Mouse (Mus musculus): ENCODE measurements at regions not wholly inside any gene's neighbourhood (a gene's known extent, or its start where the extent isn't known, plus 50 kb on each side); places are given as distances from the start of the nearest gene placed in this dataset.

DNA sequence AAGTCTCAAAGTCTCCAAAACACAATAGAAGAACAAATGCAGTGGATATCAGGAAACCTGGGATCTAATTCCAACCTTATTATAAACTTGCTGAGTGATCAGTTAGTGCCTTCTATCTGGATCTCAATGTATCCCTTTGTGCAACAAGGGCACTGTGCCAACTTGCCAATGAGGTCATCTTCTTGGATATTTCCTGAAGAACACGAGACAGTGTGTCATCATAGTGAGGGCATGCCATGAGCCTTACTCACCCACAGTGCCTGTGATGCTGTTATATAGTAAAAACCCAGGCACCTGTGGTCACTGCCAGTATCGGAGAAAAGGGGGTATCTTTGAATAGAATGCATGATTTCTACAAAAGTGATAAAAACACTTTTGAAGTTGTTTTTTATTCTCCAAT, 60.2 kb upstream of the Cd34 start:
- DNase-seq (ENCODE audit: low read depth, low spot score): no peak

DNA sequence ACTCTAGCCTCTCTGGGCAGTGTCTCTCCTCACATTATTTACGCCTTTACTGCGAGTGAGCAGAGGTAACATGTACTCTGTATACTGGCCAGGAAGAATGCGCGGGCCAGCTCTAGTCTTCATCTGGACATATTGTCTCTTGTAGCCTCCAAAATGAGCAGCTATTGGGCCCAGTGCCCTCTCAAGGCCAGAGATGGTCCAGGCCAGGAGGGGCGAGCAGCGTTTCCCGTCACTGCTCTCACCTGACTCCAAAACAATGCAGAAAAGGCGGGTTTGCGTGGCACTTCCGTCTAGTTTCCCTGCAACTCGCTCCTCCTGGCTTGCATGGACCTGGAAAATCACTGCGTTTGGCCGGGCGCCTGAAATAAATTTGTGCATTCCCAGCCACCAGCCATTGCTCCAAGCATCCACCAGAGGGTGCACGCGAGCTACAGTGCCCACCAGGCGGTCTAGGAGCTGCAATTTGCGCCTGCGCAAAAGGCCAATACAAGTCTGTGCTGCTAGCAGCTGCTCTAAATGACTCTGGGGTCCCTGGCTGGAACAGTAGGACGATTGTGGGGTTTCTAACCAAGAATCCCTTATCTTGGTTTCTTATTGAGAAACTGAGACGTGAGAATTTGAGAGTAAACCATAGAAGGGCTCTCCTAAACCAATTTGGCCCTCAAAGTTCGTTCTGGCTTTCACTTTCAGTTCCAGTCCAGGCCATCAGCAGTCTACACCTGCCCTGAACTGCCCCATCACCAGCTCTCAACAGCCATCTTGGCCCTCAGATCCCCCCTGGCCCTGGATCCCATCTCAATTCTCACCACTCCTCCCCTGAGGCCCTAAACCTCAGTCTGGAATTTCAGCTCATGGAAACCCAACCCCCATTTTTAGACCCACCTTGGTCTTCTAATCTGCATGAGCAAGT, 59.0 kb upstream of the Cd34 start:
- peak; percentile 94 for DNase-seq (ENCODE audit: low read depth, low spot score)

DNA sequence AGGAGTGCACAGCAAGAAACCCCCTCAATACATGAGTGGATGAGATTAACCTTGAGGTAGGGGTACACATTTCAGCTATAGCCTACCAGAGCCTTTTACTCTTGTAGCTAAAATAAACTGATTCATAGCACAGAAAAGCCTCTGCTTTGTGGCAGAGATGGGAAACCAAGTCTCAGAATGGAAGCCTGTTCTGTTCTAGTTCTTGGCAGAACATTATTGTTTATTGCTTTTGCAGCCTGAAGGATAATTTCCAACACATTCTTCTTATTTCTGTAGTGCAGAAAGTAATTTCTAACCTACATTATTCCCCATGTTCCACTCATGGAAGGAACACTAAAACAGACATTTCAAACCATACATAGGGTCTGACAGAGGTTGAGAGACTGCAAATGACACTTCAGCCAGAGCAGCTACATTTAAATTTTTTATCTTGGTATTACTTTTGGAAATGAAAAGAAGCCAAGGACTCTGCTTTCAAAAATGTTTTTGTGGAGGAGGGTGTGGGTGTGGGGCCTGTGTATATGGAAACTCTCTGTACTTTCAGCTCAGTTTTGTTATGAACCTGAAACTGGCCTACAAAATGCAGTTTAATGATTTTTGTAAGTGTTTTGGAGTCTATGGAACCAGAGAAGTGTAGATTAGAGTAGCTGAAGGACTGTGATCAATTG, 56.9 kb upstream of the Cd34 start:
- no peak for DNase-seq (ENCODE audit: low read depth, low spot score)

DNA sequence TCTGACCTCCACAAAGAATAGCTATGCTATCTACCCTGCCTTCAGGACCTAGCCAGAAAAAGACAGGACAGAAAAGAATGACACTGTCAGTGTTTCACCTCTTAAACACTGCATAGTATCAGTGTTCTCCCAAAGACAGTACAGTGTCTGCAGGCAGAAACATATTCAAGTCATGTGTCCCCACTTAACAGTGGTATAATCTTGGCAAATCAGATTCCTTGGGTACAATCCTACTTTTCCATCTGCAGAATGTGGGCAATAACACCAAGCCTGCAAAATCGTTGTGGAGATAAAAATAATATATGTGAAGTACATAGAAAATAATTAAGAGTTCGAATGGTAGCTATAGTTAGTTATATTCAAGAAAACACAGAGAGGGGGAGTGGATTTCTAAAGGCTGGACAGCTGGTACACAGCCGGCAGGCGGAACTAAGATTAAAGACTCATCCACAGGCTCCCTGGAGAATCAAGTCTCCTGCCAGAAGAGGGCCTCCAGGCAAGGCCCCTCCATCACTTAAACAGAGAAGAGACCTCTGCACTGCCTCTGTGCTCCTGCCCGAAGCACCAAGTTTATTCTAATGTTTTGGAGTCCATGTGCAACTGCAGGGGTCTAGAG, 53.4 kb upstream of the Cd34 start:
- DNase-seq (ENCODE audit: low read depth, low spot score): no peak

DNA sequence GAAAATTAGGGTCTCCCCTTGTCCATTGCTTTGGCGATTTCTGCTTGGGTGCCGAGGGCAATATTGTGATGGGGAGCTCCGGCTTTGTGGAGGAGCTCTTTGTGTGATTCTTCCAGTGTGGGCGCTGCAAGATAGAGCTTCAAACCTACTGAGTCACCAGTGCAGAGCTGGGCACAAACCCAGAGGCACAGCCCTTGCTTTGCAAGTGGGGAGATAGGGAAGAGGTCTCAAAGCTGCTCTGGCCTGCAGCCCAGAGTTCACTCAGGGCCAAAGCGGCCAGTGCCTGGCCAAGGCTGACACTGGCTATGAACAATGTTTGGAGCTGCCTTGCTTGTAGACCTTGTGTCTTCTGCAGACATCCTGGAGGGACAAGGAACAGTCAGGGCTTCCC, 52.9 kb upstream of the Cd34 start:
- DNase-seq (ENCODE audit: low read depth, low spot score): no peak
